Mouse (Mus musculus): ENCODE measurements around the gene Smndc1. TPM values are rescaled to one million over a fixed set of nuclear protein-coding genes. Genes with fewer than 3 reads are reported as not detected.
"Not testable (repeated sequence)": the region's sequence is repeated elsewhere in the genome, so short reads cannot be mapped to it uniquely, and the experiment has no call there.

Smndc1 gene
- polyA plus RNA-seq, 1 experiment from 2014 or later = 38.5 TPM

DNA sequence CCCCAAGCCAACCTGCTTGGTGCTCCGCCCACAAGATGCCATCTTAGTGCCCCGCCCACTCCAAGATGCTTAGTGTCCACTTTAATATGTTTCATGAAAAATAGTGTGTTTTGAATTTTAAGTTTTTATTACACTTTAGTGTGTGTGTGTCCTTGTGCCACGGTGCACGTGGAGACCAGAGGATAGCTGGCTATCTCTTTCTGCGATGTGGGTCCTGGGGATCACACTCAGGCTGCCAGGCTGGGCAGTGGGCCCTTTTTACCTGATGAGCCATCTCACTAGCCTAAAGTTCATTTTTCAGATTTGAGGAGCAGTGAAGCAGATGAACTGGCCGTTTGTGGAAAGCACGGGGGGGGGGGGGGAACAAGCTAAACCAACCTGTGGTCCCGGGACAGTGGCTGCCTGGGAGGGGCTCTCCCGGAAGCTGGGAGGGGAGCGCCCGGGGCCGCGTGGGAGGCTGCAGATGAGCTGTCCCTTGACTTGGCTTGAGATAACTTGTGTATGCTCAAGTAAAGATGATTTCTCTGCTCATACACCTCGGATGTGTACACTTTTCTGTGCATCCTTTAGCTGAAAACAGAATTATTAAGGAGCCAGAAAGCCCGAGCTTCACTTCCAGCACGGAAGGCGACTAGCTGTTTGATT lies 19.4 kb upstream of the Smndc1 start:
- Histone ChIP-seq H3K4me2 (no peak overlapping the region), H3K4me3 (no peak overlapping the region), H3K9me3 (no peaks in the 10 kb centered on the region), H3K27me3 (no peaks in the 10 kb centered on the region), H3K36me3 (no peaks in the 10 kb centered on the region), H3K9ac (no peak overlapping the region), H3K27ac (no peak overlapping the region), H3K4me1 (peaks cover 21% of the 10 kb centered on the region)
- ATAC-seq (ENCODE audit: borderline replicate concordance, extremely low read depth, low FRiP score, low TSS enrichment) = no peak
- WGBS = 51% methylated on average over 17 of the region's 17 CpGs

DNA sequence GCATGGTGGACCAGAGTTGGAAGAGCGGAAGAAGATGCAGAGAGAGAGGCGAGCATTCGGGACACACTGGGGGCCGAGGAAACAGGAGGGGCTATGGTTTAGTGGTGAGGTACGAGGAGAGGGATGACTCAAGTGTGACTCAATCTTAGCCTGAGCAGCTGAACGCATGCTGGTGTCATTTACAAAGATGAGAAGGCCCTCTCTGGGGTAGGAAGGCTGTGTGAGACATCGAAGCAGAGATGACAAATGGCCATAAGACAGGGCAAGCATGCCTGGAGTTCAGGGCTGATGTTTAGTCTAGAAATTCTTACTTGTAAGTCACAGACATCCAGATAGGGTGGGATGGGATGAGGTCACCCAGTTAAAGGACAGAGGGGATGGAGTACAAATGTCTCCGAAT lies 18.0 kb upstream of the Smndc1 start:
- no peaks in the 10 kb centered on the region for H3K36me3 ChIP-seq
- ATAC-seq (ENCODE audit: borderline replicate concordance, extremely low read depth, low FRiP score, low TSS enrichment) = peak; percentile 53; the same call in 1 of the 2 replicates
- 54% methylated on average over 8 of the region's 8 CpGs for WGBS
- no peaks in the 10 kb centered on the region for H3K27me3 ChIP-seq
- no peak overlapping the region for H3K4me2 ChIP-seq
- H3K9me3 ChIP-seq = no peaks in the 10 kb centered on the region
- H3K9ac ChIP-seq = no peak overlapping the region
- no peak overlapping the region for H3K4me3 ChIP-seq
- H3K4me1 ChIP-seq = peaks cover 21% of the 10 kb centered on the region
- H3K27ac ChIP-seq = no peak overlapping the region

DNA sequence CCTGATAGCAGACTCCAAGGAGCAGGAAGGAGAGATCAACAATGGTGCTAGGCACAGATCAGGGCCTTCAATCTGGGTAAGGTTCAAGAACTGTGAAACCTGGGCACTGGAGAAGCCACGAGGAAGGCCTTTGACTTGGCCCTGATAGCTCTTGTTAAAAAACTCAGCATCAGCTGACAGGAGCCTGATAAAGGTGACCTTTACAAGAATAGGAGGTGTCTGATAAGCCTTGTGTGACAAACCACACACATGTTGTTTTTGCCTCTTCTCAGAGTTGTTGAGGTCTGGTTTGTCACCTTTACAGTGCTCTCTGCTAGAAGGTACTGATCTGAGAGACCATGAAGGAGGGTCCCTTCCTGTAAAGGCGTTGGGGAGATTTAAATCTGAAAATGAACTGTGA lies 17.0 kb upstream of the Smndc1 start:
- H3K9ac ChIP-seq = no peak overlapping the region
- WGBS = 59% methylated on average over 2 of the region's 2 CpGs

DNA sequence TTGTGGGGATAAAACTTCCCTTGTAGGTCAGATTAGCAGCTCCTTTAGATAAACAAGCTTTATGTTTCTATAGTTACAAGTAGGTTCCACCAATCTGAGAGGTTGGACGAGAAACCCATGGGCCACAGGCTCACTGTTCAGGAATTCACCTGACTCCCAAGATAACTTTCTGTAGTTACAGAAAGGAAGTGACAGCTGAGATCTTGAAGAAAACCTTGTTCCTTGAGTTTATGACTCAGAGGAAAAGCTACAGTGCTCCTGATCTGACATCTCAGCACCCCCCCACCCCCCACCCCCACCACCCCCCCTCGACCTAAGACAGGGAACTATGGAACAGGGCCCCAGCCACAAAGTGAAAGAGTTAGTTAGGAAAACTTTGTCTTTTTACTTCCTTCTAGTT lies 15.4 kb upstream of the Smndc1 start:
- H3K9ac ChIP-seq = no peak overlapping the region
- H3K9me3 ChIP-seq = no peaks in the 10 kb centered on the region
- 33% methylated on average over 2 of the region's 2 CpGs for WGBS
- H3K27me3 ChIP-seq = no peaks in the 10 kb centered on the region
- no peak overlapping the region for H3K27ac ChIP-seq
- peaks cover 7% of the 10 kb centered on the region; the same call in 1 of the 2 replicates for H3K4me1 ChIP-seq
- no peak overlapping the region for H3K4me3 ChIP-seq
- no peak overlapping the region for H3K4me2 ChIP-seq
- H3K36me3 ChIP-seq = no peaks in the 10 kb centered on the region
- no peak for ATAC-seq (ENCODE audit: borderline replicate concordance, extremely low read depth, low FRiP score, low TSS enrichment)

More for the DNA sequence above, 17.0 kb upstream of the Smndc1 start:
- H3K9me3 ChIP-seq = no peaks in the 10 kb centered on the region
- no peaks in the 10 kb centered on the region for H3K36me3 ChIP-seq
- H3K4me2 ChIP-seq = no peak overlapping the region
- H3K27me3 ChIP-seq = no peaks in the 10 kb centered on the region
- no peak for ATAC-seq (ENCODE audit: borderline replicate concordance, extremely low read depth, low FRiP score, low TSS enrichment)
- H3K4me3 ChIP-seq = no peak overlapping the region
- peaks cover 18% of the 10 kb centered on the region for H3K4me1 ChIP-seq
- no peak overlapping the region for H3K27ac ChIP-seq

DNA sequence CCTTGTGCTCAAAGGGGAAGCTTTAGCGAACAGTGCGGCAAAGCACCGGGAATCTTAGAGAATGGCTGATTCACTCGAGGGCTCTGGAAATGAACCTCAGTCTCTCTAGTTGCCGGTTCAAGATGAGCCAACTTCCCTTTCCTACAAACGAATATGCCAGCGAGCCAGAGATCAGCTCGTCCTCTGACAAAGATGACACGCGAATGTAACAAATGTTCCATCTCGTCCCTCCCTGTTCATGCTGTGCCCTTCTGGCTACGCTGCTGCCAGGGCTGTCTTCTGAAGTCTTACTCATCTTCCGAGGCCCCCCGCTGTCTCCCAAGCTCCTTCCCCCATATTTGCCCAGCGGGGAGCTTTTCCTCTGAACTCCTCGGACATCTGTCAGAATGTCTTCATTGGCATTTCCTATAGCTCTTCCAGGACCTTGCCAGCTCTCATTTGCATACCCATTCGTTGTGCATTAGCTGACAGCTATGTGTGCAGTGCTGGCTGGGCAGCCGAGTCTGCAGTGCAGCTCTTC lies 14.5 kb upstream of the Smndc1 start:
- Histone ChIP-seq H3K9ac (no peak overlapping the region), H3K9me3 (no peaks in the 10 kb centered on the region), H3K27me3 (no peaks in the 10 kb centered on the region), H3K4me2 (no peak overlapping the region), H3K4me3 (no peak overlapping the region), H3K27ac (no peak overlapping the region), H3K36me3 (no peaks in the 10 kb centered on the region), H3K4me1 (peaks cover 4% of the 10 kb centered on the region; the same call in 1 of the 2 replicates)
- no peak for ATAC-seq (ENCODE audit: borderline replicate concordance, extremely low read depth, low FRiP score, low TSS enrichment)
- 75% methylated on average over 18 of the region's 18 CpGs for WGBS

DNA sequence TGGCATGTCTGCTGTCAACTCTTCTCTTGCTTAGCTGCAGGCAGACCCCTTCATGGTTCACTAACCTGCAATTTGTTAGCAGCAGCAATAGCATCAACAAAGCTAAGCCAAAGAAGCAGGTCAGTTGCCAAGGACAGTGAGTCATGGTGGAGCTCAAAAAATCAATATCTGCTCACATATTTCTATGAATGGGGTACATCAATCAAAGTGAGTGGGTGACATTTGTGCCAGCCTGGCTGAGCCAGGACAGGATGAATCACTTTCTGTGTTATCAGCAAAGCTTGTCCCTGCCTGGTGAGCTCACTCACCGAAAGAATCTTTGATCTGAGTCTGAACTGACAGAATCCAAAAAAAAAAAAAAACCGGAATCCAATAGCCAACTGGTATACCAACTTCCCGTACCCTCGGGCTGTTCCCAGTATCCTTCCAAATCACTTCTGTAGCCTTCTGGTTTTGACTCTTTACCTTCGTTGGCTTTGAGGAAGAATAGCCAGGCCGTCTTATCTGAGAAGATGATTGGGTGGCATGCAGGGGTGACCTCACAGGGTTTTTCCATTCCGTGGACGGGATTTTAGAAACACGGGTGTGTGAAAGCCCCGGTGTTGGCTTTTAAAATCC lies 13.9 kb upstream of the Smndc1 start:
- no peaks in the 10 kb centered on the region for H3K36me3 ChIP-seq
- H3K27ac ChIP-seq = no peak overlapping the region
- no peak overlapping the region for H3K4me3 ChIP-seq
- H3K9me3 ChIP-seq = no peaks in the 10 kb centered on the region
- no peaks in the 10 kb centered on the region for H3K4me1 ChIP-seq
- no peak for ATAC-seq (ENCODE audit: borderline replicate concordance, extremely low read depth, low FRiP score, low TSS enrichment)
- no peak overlapping the region for H3K9ac ChIP-seq
- no peak overlapping the region for H3K4me2 ChIP-seq
- no peaks in the 10 kb centered on the region for H3K27me3 ChIP-seq
- WGBS = 84% methylated on average over 10 of the region's 10 CpGs

DNA sequence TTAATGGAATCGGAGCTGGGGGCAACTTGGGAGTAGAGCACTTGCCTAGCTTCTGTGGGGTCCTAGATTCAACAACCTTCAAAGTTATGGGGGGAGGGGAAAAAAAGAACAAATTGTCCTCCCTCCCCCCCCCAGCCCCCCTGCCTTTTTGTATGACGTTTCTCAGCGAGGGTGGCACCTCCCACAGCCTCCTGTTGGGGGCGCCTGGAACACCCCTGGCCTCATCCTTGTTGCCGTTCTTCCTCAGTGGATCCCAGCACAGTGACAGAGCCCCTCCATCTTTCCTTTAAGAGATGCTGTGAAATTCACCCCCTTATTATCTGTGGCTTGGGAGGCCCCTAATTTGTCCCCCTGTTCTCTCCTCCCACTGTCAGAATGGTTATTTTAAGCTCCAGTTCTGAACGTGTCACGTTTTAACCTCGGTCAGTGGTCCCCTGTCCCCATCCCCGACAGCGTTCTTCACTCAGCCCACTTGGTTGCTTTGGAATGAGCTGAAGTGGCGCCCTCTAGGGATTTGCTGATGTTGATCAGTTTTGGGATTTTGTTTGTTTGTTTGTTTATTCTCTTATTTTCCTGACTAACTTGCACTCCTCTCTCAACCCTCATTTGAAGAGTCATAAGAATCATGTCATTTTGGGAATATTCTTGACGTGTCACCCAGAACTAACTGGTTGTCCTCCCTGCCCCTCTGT lies 12.5 kb upstream of the Smndc1 start:
- no peak overlapping the region for H3K4me3 ChIP-seq
- H3K9ac ChIP-seq = no peak overlapping the region
- no peaks in the 10 kb centered on the region for H3K9me3 ChIP-seq
- H3K4me2 ChIP-seq = no peak overlapping the region
- no peaks in the 10 kb centered on the region for H3K27me3 ChIP-seq
- no peak for ATAC-seq (ENCODE audit: borderline replicate concordance, extremely low read depth, low FRiP score, low TSS enrichment)
- 48% methylated on average over 12 of the region's 12 CpGs for WGBS
- H3K36me3 ChIP-seq = no peaks in the 10 kb centered on the region
- H3K27ac ChIP-seq = no peak overlapping the region
- H3K4me1 ChIP-seq = no peaks in the 10 kb centered on the region

DNA sequence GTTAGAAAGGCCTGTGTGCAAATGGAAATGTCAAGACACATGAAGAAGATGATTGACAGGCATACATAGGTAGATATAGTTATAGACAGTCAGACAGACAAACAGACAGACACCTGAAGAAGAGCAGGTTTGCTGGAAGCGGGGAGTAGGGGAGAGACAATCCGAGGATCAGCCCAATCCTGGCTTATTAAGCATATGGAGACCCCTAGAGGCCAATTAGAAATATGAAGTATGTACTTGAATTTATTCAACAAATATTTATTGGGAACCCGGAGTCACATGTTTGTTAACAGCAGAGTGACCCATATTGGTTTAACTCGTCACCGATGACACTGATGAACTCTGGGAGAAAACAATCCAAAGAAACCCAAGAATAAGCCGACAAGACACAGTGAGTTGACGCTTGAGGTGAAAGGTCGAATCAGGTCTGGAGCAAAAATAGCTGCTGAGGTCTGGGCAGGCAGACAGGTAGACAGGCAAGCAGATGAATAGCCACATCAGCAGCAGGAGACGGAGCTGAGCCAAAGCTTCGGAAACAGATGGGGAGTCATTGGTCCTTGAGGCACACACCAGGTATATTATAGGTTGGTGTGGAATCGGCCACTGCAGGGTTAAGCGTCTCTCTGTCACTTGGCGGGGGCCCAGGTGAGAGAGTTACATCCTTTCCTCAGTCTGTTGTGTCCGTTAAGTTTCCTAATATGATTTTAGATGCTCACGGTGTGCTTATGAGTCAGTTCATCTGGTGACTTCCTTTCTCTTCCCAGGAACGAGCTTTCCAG lies 10.1 kb upstream of the Smndc1 start:
- 73% methylated on average over 16 of the region's 16 CpGs for WGBS
- no peaks in the 10 kb centered on the region for H3K4me1 ChIP-seq
- H3K36me3 ChIP-seq = no peaks in the 10 kb centered on the region
- no peaks in the 10 kb centered on the region for H3K9me3 ChIP-seq
- no peak overlapping the region for H3K4me3 ChIP-seq
- H3K9ac ChIP-seq = no peak overlapping the region
- H3K27me3 ChIP-seq = no peaks in the 10 kb centered on the region
- no peak overlapping the region for H3K4me2 ChIP-seq
- no peak overlapping the region for H3K27ac ChIP-seq
- ATAC-seq (ENCODE audit: borderline replicate concordance, extremely low read depth, low FRiP score, low TSS enrichment) = no peak

DNA sequence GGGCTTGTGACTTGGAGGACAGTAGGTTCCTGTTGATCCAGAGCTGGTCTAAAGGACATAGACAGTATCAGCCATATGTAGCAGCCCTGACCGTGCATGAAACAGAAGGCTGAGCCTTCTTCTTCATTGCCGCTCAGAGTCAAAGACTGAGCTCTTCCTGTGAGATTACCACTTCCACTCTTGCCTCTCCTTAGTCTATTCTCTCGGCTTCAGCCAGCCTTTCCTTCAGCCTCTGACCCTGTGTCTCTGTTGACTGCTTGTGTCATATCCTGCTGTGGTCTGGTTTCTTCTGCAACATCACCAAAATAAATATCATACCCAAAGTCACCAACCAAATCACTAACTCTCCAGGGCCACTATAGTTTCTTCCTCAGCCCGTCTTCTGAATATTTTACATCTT lies 8.8 kb upstream of the Smndc1 start:
- Histone ChIP-seq H3K27ac (no peak overlapping the region), H3K9ac (no peak overlapping the region), H3K36me3 (no peaks in the 10 kb centered on the region), H3K4me1 (peaks cover 6% of the 10 kb centered on the region; the same call in 1 of the 2 replicates), H3K4me3 (no peak overlapping the region), H3K9me3 (no peaks in the 10 kb centered on the region), H3K4me2 (no peak overlapping the region), H3K27me3 (no peaks in the 10 kb centered on the region)
- whole genome bisulfite sequencing = 78% methylated on average over 4 of the region's 4 CpGs
- no peak for ATAC-seq (ENCODE audit: borderline replicate concordance, extremely low read depth, low FRiP score, low TSS enrichment)

DNA sequence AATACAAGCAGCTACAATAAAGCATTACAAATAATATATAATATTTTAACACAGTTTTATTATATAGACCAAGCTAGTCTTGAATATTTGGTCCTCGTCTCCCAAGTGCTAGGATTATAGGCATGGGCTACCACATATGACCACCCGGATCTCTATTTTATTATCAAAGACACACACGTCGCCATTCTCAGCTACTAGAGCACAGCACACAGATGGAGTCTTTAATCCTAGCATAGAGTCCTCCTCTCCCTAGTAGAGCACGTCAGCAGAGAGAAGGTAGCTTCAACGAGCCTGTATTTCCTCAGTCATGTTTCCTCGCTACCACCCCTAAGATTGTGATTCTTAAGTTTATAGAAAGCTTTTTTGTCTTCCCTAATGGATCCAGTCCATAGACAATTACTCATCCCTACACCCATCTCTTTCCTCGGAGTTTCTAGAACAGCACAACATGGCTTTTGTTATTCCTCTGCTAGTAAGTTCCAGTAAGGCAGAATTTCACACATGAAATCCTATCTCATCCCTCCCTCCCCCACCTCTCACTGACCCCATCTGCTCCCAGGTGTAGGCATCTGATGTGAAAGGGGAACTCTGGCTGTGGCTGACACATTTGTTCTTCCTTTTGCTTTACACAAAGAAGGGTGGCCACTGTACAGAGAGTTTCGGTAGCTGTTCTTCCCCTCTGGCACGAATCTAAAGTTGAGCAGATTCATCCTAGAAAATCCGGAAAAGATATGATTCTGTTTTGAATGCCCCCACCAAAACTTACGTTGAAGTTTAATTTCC lies 7.3 kb upstream of the Smndc1 start:
- peaks cover 8% of the 10 kb centered on the region; the same call in 1 of the 2 replicates for H3K4me1 ChIP-seq
- no peaks in the 10 kb centered on the region for H3K9me3 ChIP-seq
- no peak overlapping the region for H3K4me3 ChIP-seq
- no peak for ATAC-seq (ENCODE audit: borderline replicate concordance, extremely low read depth, low FRiP score, low TSS enrichment)
- no peaks in the 10 kb centered on the region for H3K27me3 ChIP-seq
- H3K36me3 ChIP-seq = no peaks in the 10 kb centered on the region
- WGBS = 76% methylated on average over 12 of the region's 12 CpGs
- H3K4me2 ChIP-seq = no peak overlapping the region
- H3K27ac ChIP-seq = no peak overlapping the region
- no peak overlapping the region for H3K9ac ChIP-seq

DNA sequence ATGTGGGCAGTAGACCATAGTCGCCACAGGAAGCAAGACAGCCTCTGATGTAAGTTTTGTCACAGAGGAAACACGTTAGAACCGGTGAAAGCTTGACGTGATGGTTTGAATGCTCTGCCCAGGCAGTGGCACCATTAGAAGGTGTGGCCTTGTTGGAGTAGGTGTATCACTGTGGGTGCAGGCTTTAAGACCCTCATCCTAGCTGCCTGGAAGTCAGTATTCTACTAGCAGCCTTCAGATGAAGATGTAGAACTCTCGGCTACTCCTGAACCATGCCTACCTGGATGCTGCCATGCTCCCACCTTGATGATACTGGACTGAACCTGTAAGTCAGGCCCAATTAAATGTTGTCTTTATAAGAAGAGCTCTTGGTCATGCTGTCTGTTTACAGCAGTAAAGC lies 5.4 kb upstream of the Smndc1 start:
- H3K36me3 ChIP-seq; ATAC-seq (ENCODE audit: borderline replicate concordance, extremely low read depth, low FRiP score, low TSS enrichment); H3K9ac ChIP-seq; H3K9me3 ChIP-seq; H3K27me3 ChIP-seq; H3K4me2 ChIP-seq; H3K27ac ChIP-seq; H3K4me3 ChIP-seq: not testable (repeated sequence)
- 53% methylated on average over 5 of the region's 5 CpGs for WGBS
- H3K4me1 ChIP-seq = peaks cover 13% of the 10 kb centered on the region
